Mouse (Mus musculus) brown adipose tissue, adult 24 weeks (tissue): ENCODE measurements around the gene Ndufb10. TPM values are rescaled to one million over a fixed set of nuclear protein-coding genes. Genes with fewer than 3 reads are reported as not detected.

ENCODE experiments used
- H3K27ac ChIP-seq: fragments of 200-500 bp; replicated peaks from 2 replicates; pipeline ENCODE4 v1.5.1; 2012; ENCODE audit warnings: low read depth, mild to moderate bottlenecking, low read length
- H3K4me1 ChIP-seq: fragments of 200-500 bp; 2 replicates; pipeline ENCODE4 v1.6.1; 2012; ENCODE audit warnings: low read length, mixed read lengths; ENCODE audit not compliant: control insufficient read depth, insufficient read depth, insufficient read length
- H3K4me3 ChIP-seq: fragments of 200-500 bp; 2 replicates; pipeline ENCODE4 v1.5.1; 2012; ENCODE audit warnings: low read depth, mild to moderate bottlenecking, low read length, moderate library complexity; ENCODE audit not compliant: insufficient read depth
- polyA plus RNA-seq: library from polyadenylated mRNA; stranded (reverse); fragments of >200 nt; gene quantifications from 2 replicates; pipeline ENCODE4 v1.2.4, GENCODE M21; 2012; ENCODE audit not compliant: missing spikeins, insufficient read depth, insufficient read length

The Ndufb10 gene
- polyA plus RNA-seq, 1 experiment: 1,103 TPM

DNA sequence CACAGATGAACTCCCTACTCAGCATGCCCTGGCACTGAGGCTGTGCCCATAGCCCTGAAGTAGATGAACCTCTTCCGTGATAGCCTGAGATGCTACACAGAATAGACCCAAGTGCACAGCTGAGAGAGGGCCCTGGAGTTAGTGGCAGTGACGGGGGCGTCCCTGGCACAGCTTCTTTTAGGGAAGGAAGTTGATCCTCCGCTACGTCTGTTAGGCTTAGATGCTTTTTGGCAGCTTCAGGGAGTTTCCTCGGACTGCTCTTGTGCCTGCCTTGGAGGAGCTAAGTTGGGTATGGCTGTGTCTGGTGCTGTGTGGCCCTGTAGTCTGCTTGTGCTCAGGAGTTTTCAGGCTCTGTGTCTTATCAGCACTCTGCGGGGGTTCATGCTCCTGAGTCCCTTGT lies 50.0 kb downstream of the Ndufb10 start:
- H3K4me1 ChIP-seq: peaks cover 13% of the 10 kb centered on the region
- H3K27ac ChIP-seq: no peak overlapping the region
- H3K4me3 ChIP-seq: no peak overlapping the region

DNA sequence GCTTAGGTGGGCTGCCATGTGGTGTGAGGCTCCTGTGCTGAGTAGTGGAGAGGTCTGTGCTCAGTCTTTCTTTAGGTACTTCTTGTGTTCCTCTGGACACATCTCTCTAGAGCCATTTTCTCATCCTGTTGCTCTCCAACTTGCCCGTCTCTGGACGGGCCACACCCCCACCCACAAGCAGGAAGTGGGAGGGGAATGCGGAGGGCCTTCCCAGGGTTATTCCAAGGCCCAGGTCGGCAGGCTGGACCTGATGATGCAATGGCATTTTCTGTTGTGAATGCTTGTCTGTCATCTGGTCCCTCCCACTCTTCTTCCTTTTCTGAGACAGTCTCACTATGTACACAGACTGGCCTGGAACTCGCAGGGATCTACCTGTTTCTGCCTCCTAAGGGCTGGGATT lies 52.1 kb downstream of the Ndufb10 start:
- Histone ChIP-seq H3K4me3 (peak overlapping the region; percentile 2; the same call in 1 of the 2 replicates), H3K27ac (no peak overlapping the region), H3K4me1 (peaks cover 13% of the 10 kb centered on the region)

Other genes with a start within 250 kb of the Ndufb10 start
- 6.6 and 9.8 TPM in 2 replicates for gene Mlst8, start 245.4 kb downstream of the Ndufb10 start, polyA plus RNA-seq
- not detected in 2 replicates for gene Caskin1, start 235.9 kb downstream of the Ndufb10 start, polyA plus RNA-seq
- gene Traf7, start 196.5 kb downstream of the Ndufb10 start, polyA plus RNA-seq: 32.1 and 42.0 TPM in 2 replicates
- not detected in 2 replicates for gene Rab26, start 190.3 kb downstream of the Ndufb10 start, polyA plus RNA-seq
- 8.2 and 10.1 TPM in 2 replicates for gene Pkd1, start 174.6 kb downstream of the Ndufb10 start, polyA plus RNA-seq
- gene Tsc2, start 91.8 kb downstream of the Ndufb10 start, polyA plus RNA-seq: 67.6 and 69.2 TPM in 2 replicates
- 3.4 and 7.7 TPM in 2 replicates for gene Nthl1, start 91.8 kb downstream of the Ndufb10 start, polyA plus RNA-seq
- 20.1 and 32.2 TPM in 2 replicates for gene Slc9a3r2, start 74.2 kb downstream of the Ndufb10 start, polyA plus RNA-seq
- gene Npw, start 66.0 kb downstream of the Ndufb10 start, polyA plus RNA-seq: not detected in 2 replicates
- 9.2 and 10.0 TPM in 2 replicates for gene Zfp598, start 54.8 kb downstream of the Ndufb10 start, polyA plus RNA-seq
- gene Syngr3, start 34.5 kb downstream of the Ndufb10 start, polyA plus RNA-seq: not detected in 2 replicates
- 32.8 and 36.9 TPM in 2 replicates for gene Gfer, start 28.3 kb downstream of the Ndufb10 start, polyA plus RNA-seq
- 1.1 TPM in 1 of 2 replicates, not detected in the other for gene Noxo1, start 28.2 kb downstream of the Ndufb10 start, polyA plus RNA-seq
- 19.9 TPM in 2 replicates for gene Tbl3, start 16.8 kb downstream of the Ndufb10 start, polyA plus RNA-seq
- not detected in 2 replicates for gene Rnf151, start 6.4 kb downstream of the Ndufb10 start, polyA plus RNA-seq
- gene Rps2, start 6.4 kb downstream of the Ndufb10 start, polyA plus RNA-seq: 608 and 619 TPM in 2 replicates
- gene Rpl3l, start 3.3 kb upstream of the Ndufb10 start, polyA plus RNA-seq: 4.8 and 10.7 TPM in 2 replicates
- gene Msrb1, start 12.2 kb upstream of the Ndufb10 start, polyA plus RNA-seq: 109 and 114 TPM in 2 replicates
- gene Hs3st6, start 28.5 kb upstream of the Ndufb10 start, polyA plus RNA-seq: not detected in 2 replicates
- 1.4 and 1.9 TPM in 2 replicates for gene Meiob, start 79.8 kb upstream of the Ndufb10 start, polyA plus RNA-seq
- gene Hagh, start 115.7 kb upstream of the Ndufb10 start, polyA plus RNA-seq: 174 and 180 TPM in 2 replicates
- gene Fahd1, start 125.9 kb upstream of the Ndufb10 start, polyA plus RNA-seq: 73.7 and 89.2 TPM in 2 replicates
- 2.0 and 2.4 TPM in 2 replicates for gene Igfals, start 141.5 kb upstream of the Ndufb10 start, polyA plus RNA-seq
- gene Nubp2, start 161.9 kb upstream of the Ndufb10 start, polyA plus RNA-seq: 28.7 and 40.4 TPM in 2 replicates
- gene Spsb3, start 162.2 kb upstream of the Ndufb10 start, polyA plus RNA-seq: 25.6 and 29.9 TPM in 2 replicates
- gene Eme2, start 170.6 kb upstream of the Ndufb10 start, polyA plus RNA-seq: 5.9 and 6.6 TPM in 2 replicates
- 91.7 and 105 TPM in 2 replicates for gene Mrps34, start 170.6 kb upstream of the Ndufb10 start, polyA plus RNA-seq
- 26.0 and 28.7 TPM in 2 replicates for gene Nme3, start 172.0 kb upstream of the Ndufb10 start, polyA plus RNA-seq
- gene Mapk8ip3, start 212.5 kb upstream of the Ndufb10 start, polyA plus RNA-seq: 12.0 and 24.2 TPM in 2 replicates
- 3.0 and 3.4 TPM in 2 replicates for gene Jpt2, start 236.2 kb upstream of the Ndufb10 start, polyA plus RNA-seq